Mouse (Mus musculus): ENCODE results near the gene Vmn1r167.
"Not testable (repeated sequence)": the region's sequence is repeated elsewhere in the genome, so short reads cannot be mapped to it uniquely, and the experiment has no call there.

The Vmn1r167 gene

GRCm38 (mm10) chr7:23507106-23507505 lies at the start of gene Vmn1r167:
Gene Vmn1r167 (minus strand): TSS chr7:23507206.
- not testable (repeated sequence) for DNase-seq (ENCODE audit: low spot score in 2 of 2)

- not testable (repeated sequence) for DNase-seq (ENCODE audit: low spot score in 2 of 2)
Measured at GRCm38 (mm10) chr7:23539432-23539831, 32.4 kb upstream of the Vmn1r167 start, which contains the start of gene Vmn1r168. Gene Vmn1r168 (plus strand): TSS chr7:23539732.

- DNase-seq (ENCODE audit: low spot score in 2 of 2): not testable (repeated sequence)
Measured at GRCm38 (mm10) chr7:23472886-23473285, 34.1 kb downstream of the Vmn1r167 start.

GRCm38 (mm10) chr7:23470832-23471231 lies 36.2 kb downstream of the Vmn1r167 start:
- DNase-seq (ENCODE audit: low spot score in 2 of 2): not testable (repeated sequence)

GRCm38 (mm10) chr7:23470201-23470600 lies 36.8 kb downstream of the Vmn1r167 start:
- DNase-seq (ENCODE audit: low spot score in 2 of 2): not testable (repeated sequence)

Measured in frontal cortex, postnatal 25 days (tissue).